Mouse (Mus musculus) brown adipose tissue, adult 24 weeks (tissue): ENCODE measurements around the gene Carmil1. TPM values are rescaled to one million over a fixed set of nuclear protein-coding genes. Genes with fewer than 3 reads are reported as not detected.

Experiments
- H3K27ac ChIP-seq: fragments of 200-500 bp; replicated peaks from 2 replicates; pipeline ENCODE4 v1.5.1; 2012; ENCODE audit warnings: low read depth, mild to moderate bottlenecking, low read length
- H3K4me1 ChIP-seq: fragments of 200-500 bp; 2 replicates; pipeline ENCODE4 v1.6.1; 2012; ENCODE audit warnings: low read length, mixed read lengths; ENCODE audit not compliant: control insufficient read depth, insufficient read depth, insufficient read length
- H3K4me3 ChIP-seq: fragments of 200-500 bp; 2 replicates; pipeline ENCODE4 v1.5.1; 2012; ENCODE audit warnings: low read depth, mild to moderate bottlenecking, low read length, moderate library complexity; ENCODE audit not compliant: insufficient read depth
- polyA plus RNA-seq: library from polyadenylated mRNA; stranded (reverse); fragments of >200 nt; gene quantifications from 2 replicates; pipeline ENCODE4 v1.2.4, GENCODE M21; 2012; ENCODE audit not compliant: missing spikeins, insufficient read depth, insufficient read length

Carmil1 gene
- polyA plus RNA-seq, 1 experiment = 4.8 TPM

DNA sequence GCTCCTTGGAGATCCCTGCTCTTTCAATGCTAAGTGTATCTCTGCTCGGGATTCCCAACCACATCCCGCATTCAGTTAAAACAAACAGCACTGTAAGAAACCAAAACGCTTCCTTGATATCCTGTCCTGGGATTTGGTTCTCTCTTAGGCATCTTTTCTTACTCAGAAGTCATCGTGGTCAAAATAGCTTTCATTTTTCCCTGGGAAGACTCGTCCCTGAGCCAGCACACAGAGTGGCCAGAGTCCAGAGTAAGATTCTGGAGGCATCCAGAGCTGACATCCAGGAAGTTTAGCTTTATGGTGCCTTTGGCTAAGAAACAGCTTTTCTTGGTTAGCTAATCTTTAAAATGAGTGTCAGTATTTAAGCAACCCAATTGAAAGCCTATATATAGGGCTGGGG lies 308.3 kb downstream of the Carmil1 start:
- no peak overlapping the region for H3K4me3 ChIP-seq
- no peaks in the 10 kb centered on the region for H3K4me1 ChIP-seq
- no peak overlapping the region for H3K27ac ChIP-seq

DNA sequence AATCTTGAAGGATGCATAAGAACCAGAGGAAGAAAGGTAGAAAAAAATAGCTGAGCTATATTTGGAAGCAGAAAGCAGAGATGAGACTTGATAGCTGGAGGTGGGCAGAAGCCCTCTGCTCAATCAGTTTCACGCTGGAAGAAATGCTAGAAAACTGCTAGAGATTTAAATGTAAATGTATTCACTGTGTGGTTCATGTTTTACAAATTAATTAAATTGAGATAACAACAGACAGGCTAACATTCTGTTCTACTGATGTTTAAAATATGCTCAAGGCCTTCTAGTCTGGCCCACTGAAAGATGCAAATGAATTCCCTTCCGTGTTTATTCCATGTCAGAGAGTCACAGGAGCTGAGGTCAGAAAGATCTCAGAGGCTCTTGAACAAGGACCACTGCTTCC lies 308.7 kb downstream of the Carmil1 start:
- Histone ChIP-seq H3K4me3 (no peak overlapping the region), H3K4me1 (no peaks in the 10 kb centered on the region), H3K27ac (no peak overlapping the region)

DNA sequence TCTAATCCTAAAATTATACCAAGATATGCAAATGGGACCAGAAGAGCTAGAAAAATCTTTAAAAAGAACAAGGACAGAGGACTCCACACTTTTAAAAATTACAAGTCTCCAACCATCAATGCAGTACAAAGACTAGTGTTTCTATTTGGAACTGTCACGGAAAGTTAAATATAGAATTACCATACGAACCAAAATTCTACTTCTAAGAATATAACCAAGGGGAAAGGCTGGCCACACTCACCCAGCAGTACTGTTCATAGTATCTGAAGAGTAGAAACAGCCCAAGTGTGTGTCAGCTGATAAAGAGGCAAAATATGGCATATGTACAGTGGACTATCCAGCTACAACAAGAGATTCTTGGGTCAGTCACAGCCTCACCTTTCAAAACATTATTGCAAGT lies 315.7 kb downstream of the Carmil1 start:
- no peak overlapping the region for H3K4me3 ChIP-seq
- no peaks in the 10 kb centered on the region for H3K4me1 ChIP-seq
- H3K27ac ChIP-seq = no peak overlapping the region

Other genes with a start within 250 kb of the Carmil1 start
- 0.63 and 3.6 TPM in 2 replicates for gene Cmah, start 46.6 kb upstream of the Carmil1 start, polyA plus RNA-seq